Mouse (Mus musculus) cerebellum, postnatal 10 days (tissue): ENCODE results near the gene Ackr4.

Source experiments
- DNase-seq, 2 experiments: peaks; one replicate each; pipeline ENCODE4 v3.0.0; 2021; ENCODE audit warnings: mixed read lengths in 2 of 2

The Ackr4 gene

GRCm38 (mm10) chr9:104104986-104105385 lies 21.7 kb downstream of the Ackr4 start:
- DNase-seq = no peak

DNA sequence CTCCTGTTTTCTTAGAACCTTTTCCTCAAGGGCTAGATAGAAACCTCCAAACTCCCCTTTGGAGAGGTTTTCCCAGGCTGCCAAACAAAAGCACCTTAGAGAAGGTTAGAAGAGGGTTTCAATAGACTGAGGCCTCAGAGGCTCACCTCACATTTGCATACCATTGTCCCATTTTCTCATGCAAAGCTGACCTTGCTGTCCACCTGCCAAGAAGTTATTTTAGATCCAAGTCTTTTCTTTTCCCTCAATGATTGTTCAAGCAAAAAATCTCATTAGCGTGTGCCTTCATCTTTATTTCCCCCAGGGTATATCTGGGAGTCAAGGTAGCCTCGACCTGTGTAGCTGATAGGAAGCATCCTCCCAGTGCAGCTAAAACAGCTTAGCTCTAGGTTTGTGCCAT lies 23.8 kb downstream of the Ackr4 start:
- DNase-seq = no peak

DNA sequence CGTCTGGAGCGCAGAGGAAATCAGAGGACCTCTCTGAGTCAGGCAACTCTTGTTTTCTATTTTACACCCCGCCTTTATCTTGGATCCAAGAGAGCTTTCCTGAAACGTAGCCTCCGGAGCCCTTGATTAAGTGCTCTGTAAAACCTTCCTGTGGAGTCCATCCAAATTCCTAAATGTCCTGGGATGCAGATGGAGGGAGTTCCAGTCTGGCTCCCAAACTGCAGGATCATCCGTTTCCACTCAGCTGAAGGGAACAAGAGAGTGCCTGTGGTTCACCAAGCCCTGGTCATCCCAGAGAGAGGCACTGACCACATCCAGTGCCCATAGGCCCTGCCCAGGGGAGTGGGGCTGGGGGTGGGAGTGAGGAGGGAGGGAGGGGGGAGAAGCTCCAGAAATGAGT lies 24.4 kb downstream of the Ackr4 start:
- DNase-seq = no peak

DNA sequence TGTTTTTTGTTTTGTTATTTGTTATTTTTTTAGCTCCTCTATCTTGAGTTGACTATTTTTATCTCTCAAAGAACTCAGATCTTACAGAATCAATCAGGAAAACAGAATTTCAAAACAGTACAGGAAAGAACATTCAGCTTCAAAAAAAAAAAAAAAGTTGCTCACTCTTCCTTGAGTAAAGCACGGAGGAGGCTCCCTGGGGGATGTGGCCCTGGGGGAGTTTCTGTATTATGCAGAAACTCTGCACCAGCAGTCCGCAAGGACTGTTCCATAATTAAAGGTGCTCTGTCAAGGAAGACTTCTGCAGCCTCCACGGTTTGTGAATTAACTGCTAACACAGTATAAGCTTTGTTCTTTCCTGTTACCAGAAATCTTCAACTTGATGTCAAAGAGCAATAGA lies 25.3 kb downstream of the Ackr4 start:
- peak in 1 of 2 experiments; percentile 11 for DNase-seq

GRCm38 (mm10) chr9:104100822-104101221 lies 25.9 kb downstream of the Ackr4 start:
- no peak for DNase-seq

DNA sequence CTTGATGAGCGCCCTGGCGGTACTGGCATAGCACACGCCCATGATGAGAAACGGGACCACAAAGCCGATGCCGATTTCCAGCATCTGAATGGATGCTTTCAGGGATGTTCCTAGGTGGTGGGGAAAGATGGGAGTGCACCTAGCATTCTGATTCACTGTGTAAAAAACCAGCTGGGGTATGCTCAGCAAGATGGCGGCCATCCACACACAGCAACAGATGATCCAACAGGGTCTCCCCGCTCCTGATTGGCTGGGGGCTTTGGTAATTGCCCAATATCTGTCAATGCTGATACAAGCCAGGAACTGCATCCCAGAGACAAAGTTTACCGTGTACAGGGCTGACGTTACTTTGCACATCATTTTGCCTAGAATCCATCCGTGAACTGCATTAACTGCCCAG lies 27.7 kb downstream of the Ackr4 start:
- no peak for DNase-seq

- DNase-seq = no peak
These were observed 28.5 kb downstream of the Ackr4 start for GRCm38 (mm10) chr9:104098256-104098655.

DNA sequence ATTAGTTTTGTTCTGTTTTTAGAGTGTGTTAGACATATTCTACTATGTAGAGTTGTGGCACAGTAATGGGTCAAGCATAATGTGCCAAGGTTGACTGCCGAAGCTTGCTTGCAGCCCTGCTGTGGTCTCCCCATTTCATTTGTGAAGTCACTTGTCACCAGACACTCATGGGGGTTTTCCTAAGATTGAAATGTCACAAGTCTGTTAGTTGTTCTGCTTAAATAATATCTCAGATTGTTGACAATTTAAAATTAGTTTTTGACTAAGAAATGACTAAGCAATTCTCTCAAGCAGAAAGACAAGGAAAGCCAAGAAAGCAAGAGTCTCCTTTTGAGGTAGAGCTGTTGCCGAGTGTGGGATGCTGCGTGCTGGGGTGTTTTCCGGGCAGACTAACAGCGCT lies 33.8 kb downstream of the Ackr4 start:
- DNase-seq = no peak

GRCm38 (mm10) chr9:104088555-104088954 lies 38.2 kb downstream of the Ackr4 start:
- DNase-seq = peak; percentile 20 to 34

GRCm38 (mm10) chr9:104085730-104086429 lies 40.9 kb downstream of the Ackr4 start:
- no peak for DNase-seq

GRCm38 (mm10) chr9:104080038-104080437 lies 46.7 kb downstream of the Ackr4 start:
- DNase-seq = no peak

DNA sequence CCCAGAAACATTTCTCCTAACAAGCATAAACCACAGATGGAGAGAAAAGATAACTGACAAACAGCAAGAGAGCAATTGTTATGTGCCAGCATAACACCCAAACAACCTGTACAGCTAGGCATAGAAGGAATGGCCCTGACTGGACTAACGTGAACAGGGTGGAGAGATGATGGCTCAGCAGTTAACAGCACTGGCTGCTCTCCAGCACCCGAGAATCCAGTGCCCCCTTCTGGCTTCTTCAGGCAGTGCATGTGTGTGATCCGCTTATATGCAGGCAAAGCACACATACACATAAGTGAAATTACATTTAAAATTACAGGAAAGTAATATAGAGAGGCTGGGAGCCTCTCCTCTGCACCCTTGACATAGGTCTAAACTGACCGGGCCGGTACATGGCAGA lies 47.4 kb downstream of the Ackr4 start:
- DNase-seq = peak; percentile 50 to 61

DNA sequence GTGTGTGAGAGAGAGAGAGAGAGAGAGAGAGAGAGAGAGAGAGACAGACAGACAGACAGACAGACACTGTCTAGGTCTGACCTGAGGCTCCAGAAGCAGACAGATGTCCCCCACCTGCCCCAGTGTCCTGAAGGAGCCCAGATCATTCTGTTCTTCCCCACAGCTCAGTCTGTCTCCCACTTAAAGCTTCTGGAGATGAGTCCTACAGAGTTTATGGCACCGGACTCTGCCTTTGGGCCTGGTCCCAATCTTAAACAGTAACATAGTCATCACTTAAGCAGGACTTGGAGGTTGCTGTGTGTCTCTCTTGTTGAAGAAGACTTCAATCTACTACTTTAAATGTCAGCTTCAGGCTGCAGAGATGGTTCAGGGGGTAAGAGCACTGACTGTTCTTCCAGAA lies 48.0 kb downstream of the Ackr4 start:
- DNase-seq = no peak

DNA sequence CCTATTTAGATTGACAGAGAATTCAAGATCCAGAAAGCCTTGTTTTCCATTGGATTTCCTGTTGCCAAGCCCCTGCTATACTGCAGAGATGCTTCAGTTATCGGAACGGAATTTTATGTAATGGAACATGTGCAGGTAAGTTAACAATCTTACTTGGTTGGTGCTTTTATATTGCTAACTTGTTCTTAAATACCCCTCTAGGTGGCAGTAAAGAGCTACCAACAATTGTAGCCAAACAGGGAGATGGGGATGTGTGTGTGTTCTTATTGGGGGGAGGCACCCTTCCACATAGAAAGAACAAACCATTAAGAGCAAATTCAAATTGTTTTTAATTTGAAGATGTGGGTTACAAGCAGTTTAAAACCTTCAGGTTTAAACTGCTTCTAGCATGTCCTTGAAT lies 50.9 kb downstream of the Ackr4 start:
- DNase-seq = peak in 1 of 2 experiments; percentile 25

DNA sequence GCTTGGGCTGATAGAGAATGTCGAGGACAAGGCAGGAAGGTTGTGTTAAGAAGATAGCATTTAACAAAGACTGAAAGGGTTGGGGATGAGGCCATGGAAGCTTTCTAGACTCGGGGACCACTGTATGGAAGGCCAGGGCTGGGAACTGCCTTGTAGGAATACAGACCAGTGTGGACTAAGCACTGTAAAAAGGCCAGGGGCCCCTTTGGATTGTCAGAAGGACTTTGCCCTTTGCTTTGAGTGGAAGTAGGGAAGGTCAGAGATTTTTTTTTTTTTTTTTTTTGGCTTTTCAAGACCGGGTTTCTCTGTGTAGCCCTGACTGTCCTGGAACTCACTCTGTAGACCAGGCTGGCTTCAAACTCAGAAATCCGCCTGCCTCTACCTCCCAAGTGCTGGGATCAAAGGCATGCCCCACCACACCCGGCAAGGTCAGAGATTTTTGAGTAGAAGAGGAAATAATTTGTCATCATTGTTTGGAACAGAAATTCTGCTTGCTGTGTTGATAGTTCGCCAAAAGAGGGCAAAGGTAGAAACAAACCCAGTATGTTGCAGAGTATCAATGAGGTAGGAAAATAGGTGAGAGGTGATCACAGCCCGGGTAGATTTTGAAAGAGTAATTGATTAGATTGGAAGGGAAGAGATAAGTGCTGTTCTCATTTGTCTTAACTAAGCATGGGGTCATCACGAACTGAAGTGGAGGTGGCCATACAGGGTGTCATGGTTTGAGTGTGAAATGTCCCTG lies 55.7 kb downstream of the Ackr4 start:
- no peak for DNase-seq

GRCm38 (mm10) chr9:104070241-104070640 lies 56.5 kb downstream of the Ackr4 start:
- no peak for DNase-seq

GRCm38 (mm10) chr9:104064571-104064970 lies 62.2 kb downstream of the Ackr4 start:
- DNase-seq = no peak

DNA sequence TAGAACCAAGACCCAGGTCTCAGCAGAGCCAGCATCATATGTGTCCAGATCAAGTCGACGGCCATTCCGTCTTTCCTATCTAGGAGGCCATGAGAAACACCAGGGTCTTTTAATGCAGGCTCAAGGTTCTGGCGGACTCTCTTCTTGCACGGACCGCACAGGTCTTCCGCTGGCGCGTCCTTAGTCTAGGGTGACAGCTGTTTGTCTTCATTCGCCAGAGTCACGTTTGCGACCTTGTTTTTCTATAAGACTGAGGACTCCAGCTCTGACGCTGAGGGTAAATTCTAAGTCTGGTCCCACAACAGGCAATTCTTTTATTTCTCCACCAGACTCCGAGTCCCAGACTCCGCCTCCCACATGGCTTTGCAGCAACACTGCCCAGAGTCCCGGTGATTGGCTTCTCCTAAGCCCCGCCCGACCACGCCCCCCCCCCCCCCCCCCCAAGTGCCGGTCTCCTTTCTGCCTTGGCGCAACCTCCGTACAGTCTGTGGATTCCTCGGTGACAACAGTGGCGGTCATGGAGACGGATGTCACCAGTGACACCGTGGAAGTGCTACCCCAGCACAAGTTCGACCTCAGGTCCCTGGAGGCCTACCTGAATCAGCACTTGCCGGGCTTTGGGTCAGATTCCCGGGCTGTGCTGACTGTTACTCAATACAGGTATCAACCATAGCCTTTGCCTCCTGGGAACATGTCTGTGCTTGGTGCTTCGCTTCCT lies 63.3 kb downstream of the Ackr4 start, which contains the start of gene Acad11:
Gene Acad11, plus strand, starts transcription at position 134 of the 718 bp plus-strand sequence.
- peak; percentile 90 for DNase-seq

DNA sequence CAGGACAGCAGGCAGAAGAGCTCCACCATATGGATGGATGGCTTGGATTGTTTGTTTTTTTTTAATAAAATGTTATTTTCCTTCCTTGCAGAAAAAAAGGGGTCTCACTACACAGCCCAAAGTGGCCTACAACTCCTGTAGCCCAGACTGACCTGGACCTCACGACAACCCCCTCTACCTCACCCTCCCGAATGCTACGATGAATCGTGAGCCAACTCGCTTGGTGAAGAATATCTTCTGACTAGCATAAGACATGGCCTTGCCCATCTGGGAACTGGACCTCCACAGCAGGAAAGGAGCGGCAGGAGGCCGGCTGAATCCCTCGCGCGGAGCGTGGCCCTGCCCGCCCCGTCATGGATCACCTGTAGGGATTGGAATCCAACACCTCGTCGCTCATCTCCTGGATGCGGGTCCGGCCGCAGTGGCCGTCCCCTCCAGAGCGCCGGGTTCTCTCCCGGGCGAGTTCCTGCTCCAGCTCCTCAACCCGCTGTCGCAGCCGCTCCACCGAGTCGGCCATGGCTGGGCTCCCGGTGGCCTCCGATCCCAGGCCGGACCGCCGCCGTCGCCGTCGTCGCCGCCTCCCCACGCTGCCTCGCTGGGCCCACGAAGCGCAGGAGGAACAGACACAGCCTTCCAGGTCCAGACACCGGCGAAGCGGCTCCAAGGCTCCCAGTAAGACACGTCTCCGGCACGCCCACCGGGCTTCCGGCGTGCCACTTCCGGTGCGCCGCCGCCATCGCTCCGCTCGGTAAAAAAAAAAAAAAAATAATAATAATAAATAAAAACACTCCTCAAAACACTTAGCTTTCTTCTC lies 64.1 kb downstream of the Ackr4 start, which contains the start of gene Uba5:
Gene Uba5, minus strand, starts transcription at position 705 of the 814 bp plus-strand sequence.
- DNase-seq = peak; percentile 85 to 88

DNA sequence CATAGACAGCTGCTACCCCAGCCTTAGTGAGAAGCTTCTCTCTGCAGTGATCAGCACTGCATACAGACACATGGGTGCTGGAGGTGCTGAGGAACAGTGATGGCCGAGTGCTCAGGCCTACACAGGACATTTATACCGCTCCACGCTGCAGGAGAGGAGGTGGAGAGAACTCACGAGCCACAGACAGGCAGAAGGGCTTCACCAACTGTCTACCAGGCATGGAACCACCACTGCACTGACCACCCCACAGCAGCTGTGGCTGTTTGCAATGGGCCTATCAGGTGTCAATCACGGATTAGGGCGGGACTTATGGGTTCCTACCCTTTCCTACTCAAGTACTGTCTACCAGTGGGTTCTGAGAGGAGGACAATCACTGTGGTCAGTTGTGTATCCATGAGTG lies 75.7 kb downstream of the Ackr4 start:
- no peak for DNase-seq

DNA sequence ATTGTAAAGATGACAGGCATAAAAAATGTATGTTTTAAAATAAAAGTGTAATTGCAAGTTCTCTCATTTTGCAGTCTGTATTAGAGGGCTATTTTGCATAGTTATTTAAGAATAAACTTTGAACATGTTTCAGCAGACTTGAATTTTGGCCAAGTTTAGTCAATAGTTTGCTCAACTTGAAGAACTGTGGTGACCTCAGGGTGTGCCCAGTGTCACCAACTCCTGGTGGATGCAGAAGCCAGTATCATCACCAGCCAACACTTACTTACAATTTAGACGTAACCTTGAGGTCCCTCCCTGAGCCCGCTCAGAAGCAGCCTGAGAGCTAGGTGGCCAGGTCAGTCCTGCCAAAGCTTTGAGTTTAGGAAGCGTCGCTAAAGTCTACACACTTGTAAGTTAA lies 83.1 kb downstream of the Ackr4 start:
- no peak for DNase-seq

GRCm38 (mm10) chr9:104040362-104040761 lies 86.4 kb downstream of the Ackr4 start, which contains the start of gene Gm28305:
Gm28305 (plus strand) TSS chr9:104040662.
- DNase-seq = no peak

DNA sequence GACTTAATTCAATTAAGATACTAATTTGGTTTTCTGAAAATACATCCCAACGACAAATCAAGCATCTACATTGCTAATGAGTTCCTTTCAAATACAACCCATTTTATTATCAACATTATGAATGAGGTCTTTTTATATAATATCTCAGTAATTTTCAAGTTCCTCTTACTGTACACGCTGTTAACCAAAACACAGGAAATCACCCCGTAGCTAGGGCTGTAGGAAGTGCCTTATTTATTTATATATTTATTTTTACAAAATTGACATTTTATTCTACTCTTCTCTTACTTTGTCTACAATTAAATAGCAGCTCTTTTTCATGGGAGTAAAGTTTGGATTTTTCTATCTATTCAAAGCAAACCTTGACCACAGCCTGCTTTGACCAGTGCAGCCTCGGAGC lies 87.0 kb downstream of the Ackr4 start:
- DNase-seq = no peak
